Mouse (Mus musculus) cerebellum, adult 2 months (tissue): ENCODE results near the gene St8sia4. TPM values are rescaled to one million over a fixed set of nuclear protein-coding genes. Genes with fewer than 3 reads are reported as not detected.

Experiments used
- DNase-seq, 2 experiments: peaks; one replicate each; pipeline ENCODE4 v3.0.0; 2021
- H3K27ac ChIP-seq: fragments of 200-500 bp; 2 replicates; pipeline ENCODE4 v1.5.1; 2012; ENCODE audit warnings: low read length, control low read depth, inconsistent platforms; ENCODE audit not compliant: insufficient read depth
- H3K27me3 ChIP-seq: fragments of 200-500 bp; 2 replicates; pipeline ENCODE4 v1.6.1; 2012; ENCODE audit warnings: inconsistent platforms, mild to moderate bottlenecking, low read length, moderate library complexity; ENCODE audit not compliant: control insufficient read depth, insufficient read depth
- H3K4me1 ChIP-seq: fragments of 200-500 bp; 2 replicates; pipeline ENCODE4 v1.6.1; 2011; ENCODE audit warnings: low read length; ENCODE audit not compliant: control insufficient read depth, insufficient read depth
- H3K4me3 ChIP-seq: fragments of 200-500 bp; replicated peaks from 2 replicates; pipeline ENCODE3; 2011; ENCODE audit warnings: mild to moderate bottlenecking, low read depth, low read length, control low read depth; ENCODE audit not compliant: insufficient read depth
- CTCF ChIP-seq: fragments of 200-500 bp; IDR thresholded peaks from 2 replicates; pipeline ENCODE4 v1.5.1; 2011; ENCODE audit warnings: low read depth, mild to moderate bottlenecking, control low read depth, low read length, moderate library complexity, borderline replicate concordance; ENCODE audit not compliant: insufficient read depth
- POLR2A ChIP-seq: fragments of 200-500 bp; IDR thresholded peaks from 2 replicates; pipeline ENCODE4 v1.6.1; 2011; ENCODE audit warnings: low read length, control low read depth, borderline replicate concordance; ENCODE audit not compliant: insufficient read depth
- WGBS: fragments of 180-500 bp; shearing (Covaris S2); methylation state at CpG from one replicate; pipeline ENCODE4 v1.1.7; 2018; 5-methylcytosine and 5-hydroxymethylcytosine counted together
- polyA plus RNA-seq: library from polyadenylated mRNA; depleted of rRNA; stranded (reverse); fragments of >200 nt; gene quantifications from 2 replicates; pipeline ENCODE4 v1.2.3, GENCODE M21; 2012

St8sia4 gene
- polyA plus RNA-seq, 1 experiment = 3.3 TPM

DNA sequence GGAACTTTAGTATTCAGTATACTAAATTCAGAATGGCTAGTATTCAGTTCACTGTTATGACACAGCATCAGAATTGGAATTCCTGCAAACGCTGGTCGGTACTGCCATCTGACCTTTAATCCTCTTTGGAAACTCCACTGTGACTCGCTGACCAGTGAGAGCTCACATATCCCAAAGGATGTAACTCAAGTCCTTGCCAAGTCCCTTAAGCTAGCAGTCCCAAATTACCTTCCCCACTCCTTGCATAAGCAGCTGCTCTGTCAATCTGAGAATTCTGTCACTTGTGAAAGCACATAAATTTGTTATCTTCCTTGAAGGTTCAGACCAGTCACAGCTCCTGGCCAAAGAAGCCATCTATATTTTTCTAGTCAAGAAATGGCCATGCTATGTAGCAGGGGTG is 48.7 kb downstream of the St8sia4 start:
- DNase-seq = no peak
- no peak overlapping the region for H3K27ac ChIP-seq
- no peaks in the 10 kb centered on the region for H3K27me3 ChIP-seq
- no peak for TF ChIP-seq CTCF
- no peak for TF ChIP-seq POLR2A
- no peaks in the 10 kb centered on the region for H3K4me1 ChIP-seq
- 35% methylated on average over 3 of the region's 3 CpGs for WGBS
- no peak overlapping the region for H3K4me3 ChIP-seq

DNA sequence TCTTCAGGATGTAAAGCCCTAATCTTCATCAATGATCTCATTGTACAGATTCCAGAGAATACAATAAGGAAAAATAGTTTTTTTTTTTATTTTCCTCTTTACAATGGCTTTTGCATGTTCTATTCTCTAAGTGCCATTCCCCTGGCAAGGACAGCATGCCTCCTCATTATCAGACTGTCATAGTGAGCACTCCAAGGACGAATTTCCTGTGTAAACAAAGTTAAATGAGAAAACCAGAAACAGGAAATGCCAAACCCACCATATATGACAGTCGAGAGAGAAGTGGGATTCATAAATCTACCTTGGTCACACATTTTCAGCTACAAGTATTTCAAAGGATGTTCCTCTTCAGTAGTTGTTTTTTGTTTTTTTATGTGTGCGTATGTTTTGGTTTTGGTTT is 49.2 kb downstream of the St8sia4 start:
- TF ChIP-seq POLR2A (no peak), CTCF (no peak)
- Histone ChIP-seq H3K27ac (no peak overlapping the region), H3K27me3 (no peaks in the 10 kb centered on the region), H3K4me1 (no peaks in the 10 kb centered on the region), H3K4me3 (no peak overlapping the region)
- 76% methylated on average over 3 of the region's 3 CpGs for WGBS
- no peak for DNase-seq

DNA sequence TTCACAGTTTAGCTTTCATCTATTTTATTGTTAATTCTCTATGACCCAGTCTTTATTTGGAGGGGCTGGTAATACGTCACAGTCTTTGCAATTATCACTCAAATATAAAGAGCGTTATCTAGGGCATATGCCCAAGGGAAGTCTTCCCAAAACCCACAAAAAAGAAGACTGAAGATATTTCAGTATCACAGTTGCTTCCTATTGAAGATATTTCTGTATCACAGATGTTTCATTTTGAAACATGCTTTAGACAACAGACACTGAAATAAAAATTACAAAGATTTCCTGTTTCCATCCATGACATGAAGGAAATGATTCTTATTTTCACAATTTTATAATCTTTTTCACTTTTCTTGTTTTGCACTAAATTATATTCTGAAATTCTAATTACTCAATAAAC is 57.4 kb downstream of the St8sia4 start:
- Histone ChIP-seq H3K4me1 (no peaks in the 10 kb centered on the region), H3K4me3 (no peak overlapping the region), H3K27ac (no peak overlapping the region), H3K27me3 (no peaks in the 10 kb centered on the region)
- no peak for TF ChIP-seq POLR2A
- TF ChIP-seq CTCF = no peak
- 81% methylated on average over 2 of the region's 2 CpGs for WGBS
- no peak for DNase-seq

DNA sequence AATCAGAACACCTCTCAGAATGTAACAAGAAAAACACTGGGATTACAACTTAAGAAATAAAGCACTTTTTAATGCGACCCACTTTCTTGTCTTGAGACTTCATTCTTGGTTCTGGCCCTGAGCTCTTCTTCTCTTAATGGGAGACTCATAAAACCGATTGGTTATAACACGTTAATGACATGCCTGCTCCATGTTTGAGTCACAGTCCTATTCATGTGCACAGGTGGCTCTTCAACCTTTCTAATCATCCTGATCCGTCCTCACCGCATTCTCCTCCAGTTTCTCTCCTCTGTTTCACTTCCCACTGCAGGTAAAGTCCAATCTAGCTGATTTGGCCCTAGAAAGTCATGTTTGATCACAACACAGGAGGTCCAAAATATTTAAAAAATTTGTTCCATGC is 58.3 kb downstream of the St8sia4 start:
- Histone ChIP-seq H3K4me1 (no peaks in the 10 kb centered on the region), H3K27ac (no peak overlapping the region), H3K4me3 (no peak overlapping the region), H3K27me3 (no peaks in the 10 kb centered on the region)
- 91% methylated on average over 5 of the region's 5 CpGs for WGBS
- no peak for DNase-seq
- TF ChIP-seq CTCF (no peak), POLR2A (no peak)

DNA sequence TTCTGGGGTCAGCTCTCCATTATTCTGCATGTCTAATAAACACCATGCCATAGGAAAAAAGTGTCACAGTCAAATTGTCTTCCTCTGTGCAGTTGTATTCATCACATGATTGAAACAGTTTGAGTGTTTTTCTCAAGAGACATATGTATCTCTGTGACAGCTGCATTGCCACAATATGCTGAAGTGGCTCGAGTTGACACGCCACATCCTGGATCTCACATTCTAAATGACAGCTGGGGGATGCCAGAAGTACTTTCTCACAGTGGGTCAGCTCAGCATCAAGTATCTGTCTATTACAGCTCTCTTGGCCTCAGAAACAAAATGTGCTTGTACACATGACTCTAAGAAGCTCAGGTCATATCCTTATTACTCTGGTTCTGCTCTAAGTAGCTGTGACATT is 61.9 kb downstream of the St8sia4 start:
- no peak overlapping the region for H3K27ac ChIP-seq
- 25% methylated on average over 2 of the region's 2 CpGs for WGBS
- DNase-seq = no peak
- no peak overlapping the region for H3K4me3 ChIP-seq
- TF ChIP-seq POLR2A (no peak), CTCF (no peak)
- H3K27me3 ChIP-seq = no peaks in the 10 kb centered on the region
- no peaks in the 10 kb centered on the region for H3K4me1 ChIP-seq

DNA sequence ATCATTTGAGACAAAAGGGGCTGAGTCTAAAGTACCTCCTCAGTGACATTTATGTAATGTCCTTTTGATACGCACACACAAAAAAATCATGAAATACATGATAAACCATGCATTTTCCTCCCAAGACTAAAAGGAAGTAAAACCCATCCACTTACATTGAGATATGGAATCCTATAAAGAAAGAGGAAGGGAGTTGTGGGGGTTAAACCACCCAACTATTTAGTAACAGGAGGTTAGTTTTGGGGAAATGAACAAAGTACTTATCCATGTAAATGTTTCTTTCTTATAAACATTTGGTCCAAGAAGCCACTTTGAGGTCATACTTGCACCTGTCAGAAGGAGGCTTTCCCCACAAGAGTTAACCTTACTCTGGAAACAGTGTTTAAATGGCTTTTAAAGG is 69.3 kb downstream of the St8sia4 start:
- WGBS = 98% methylated on average over 1 of the region's 1 CpGs
- H3K27ac ChIP-seq = no peak overlapping the region
- no peak for DNase-seq
- TF ChIP-seq POLR2A (no peak), CTCF (no peak)
- H3K4me3 ChIP-seq = no peak overlapping the region
- H3K27me3 ChIP-seq = no peaks in the 10 kb centered on the region
- H3K4me1 ChIP-seq = no peaks in the 10 kb centered on the region

DNA sequence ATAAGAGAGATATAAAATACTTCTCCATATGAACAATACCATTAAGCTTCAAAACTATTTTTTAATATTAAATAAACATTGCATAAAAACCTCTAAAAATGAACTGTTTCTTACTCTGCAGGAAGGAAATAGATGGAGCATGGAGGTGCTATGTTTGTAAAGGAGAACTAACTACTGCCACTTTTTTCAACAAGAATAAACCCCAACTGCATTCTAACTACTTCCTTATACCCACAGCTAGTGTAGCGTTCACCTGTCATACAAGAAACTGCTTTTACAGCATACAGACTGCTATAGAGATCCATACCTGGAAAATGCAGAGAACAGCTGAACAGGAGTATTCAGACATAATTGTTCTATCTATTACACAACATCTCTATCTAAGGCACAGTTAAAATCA is 70.5 kb downstream of the St8sia4 start:
- H3K27me3 ChIP-seq = no peaks in the 10 kb centered on the region
- 94% methylated on average over 1 of the region's 1 CpGs for WGBS
- no peak for TF ChIP-seq POLR2A
- no peak for TF ChIP-seq CTCF
- no peak overlapping the region for H3K4me3 ChIP-seq
- no peak for DNase-seq
- H3K4me1 ChIP-seq = no peaks in the 10 kb centered on the region
- no peak overlapping the region for H3K27ac ChIP-seq

DNA sequence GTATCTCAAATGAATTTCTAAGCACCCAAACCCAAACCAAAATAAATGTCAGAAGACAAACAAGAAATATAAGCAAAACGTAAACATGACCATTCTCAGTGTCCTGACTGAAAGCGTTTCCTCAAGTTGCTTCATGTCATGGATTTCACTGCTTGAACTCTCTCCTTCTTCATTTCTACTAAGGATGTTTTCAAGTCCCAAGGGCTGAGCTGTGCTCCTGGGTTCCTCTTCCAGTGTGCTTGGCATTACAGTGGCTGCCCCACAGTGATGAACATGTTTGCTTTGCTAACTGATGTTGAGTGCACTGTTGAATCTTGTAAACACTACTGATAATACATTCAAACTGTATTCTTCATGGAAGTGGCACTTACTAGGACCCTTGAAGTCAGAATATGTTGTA is 76.3 kb downstream of the St8sia4 start:
- H3K27me3 ChIP-seq = no peaks in the 10 kb centered on the region
- TF ChIP-seq POLR2A = no peak
- TF ChIP-seq CTCF = no peak
- DNase-seq = no peak
- no peak overlapping the region for H3K27ac ChIP-seq
- no peaks in the 10 kb centered on the region for H3K4me1 ChIP-seq
- H3K4me3 ChIP-seq = no peak overlapping the region
- WGBS = 92% methylated on average over 2 of the region's 2 CpGs
